Mouse (Mus musculus): ENCODE data around the gene Zfp57. TPM values are rescaled to one million over a fixed set of nuclear protein-coding genes. Genes with fewer than 3 reads are reported as not detected.
A peak's percentile ranks its signal among the peaks of the same experiment; 100 is the strongest.
"Not testable (repeated sequence)": the region's sequence is repeated elsewhere in the genome, so short reads cannot be mapped to it uniquely, and the experiment has no call there.

The Zfp57 gene
- polyA plus RNA-seq, 1 experiment from 2014 or later, result 208 TPM

- Histone ChIP-seq H3K27me3 (peaks cover 16% of the 10 kb centered on the region), H3K9me3 (replicated peaks) (no peaks in the 10 kb centered on the region), H3K4me1 (0 out of 2 replicates have a peak, but pooled peaks cover 2% of the 10 kb centered on the region), H3K27ac (no peak within 1 kb of the TSS), H3K4me2 (replicated peaks) (no peak within 1 kb of the TSS; the same call in 1 of the 2 replicates), H3K9ac (no peak within 1 kb of the TSS), H3K36me3 (no peaks in the 10 kb centered on the region), H3K4me3 (no peak within 1 kb of the TSS)
- 20% methylated on average over 18 of the region's 18 CpGs for WGBS
- no peak for ATAC-seq (ENCODE audit: low FRiP score)
Measured at GRCm38 (mm10) chr17:36981221-36981813, 19.6 kb upstream of the Zfp57 start, which contains the start of gene 2410137M14Rik. Gene 2410137M14Rik (minus strand): TSS chr17:36981237.

- no peaks in the 10 kb centered on the region for H3K9me3 ChIP-seq (replicated peaks)
- H3K27me3 ChIP-seq, result peaks cover 19% of the 10 kb centered on the region
- H3K9ac ChIP-seq, result no peak overlapping the region
- H3K4me3 ChIP-seq, result no peak overlapping the region
- no peak overlapping the region for H3K27ac ChIP-seq
- ATAC-seq (ENCODE audit: low FRiP score), result no peak
- H3K36me3 ChIP-seq, result no peaks in the 10 kb centered on the region
- 0 out of 2 replicates have a peak, but pooled peaks cover 2% of the 10 kb centered on the region for H3K4me1 ChIP-seq
- no peak overlapping the region for H3K4me2 ChIP-seq (replicated peaks)
- 16% methylated on average over 4 of the region's 4 CpGs for WGBS
Measured at GRCm38 (mm10) chr17:36981845-36982244, 19.1 kb upstream of the Zfp57 start.

GRCm38 (mm10) chr17:36982253-36983155 lies 18.5 kb upstream of the Zfp57 start:
- no peak for ATAC-seq (ENCODE audit: low FRiP score)
- Histone ChIP-seq H3K27ac (no peak overlapping the region), H3K4me2 (replicated peaks) (no peak overlapping the region), H3K4me1 (0 out of 2 replicates have a peak, but pooled peaks cover 2% of the 10 kb centered on the region), H3K9me3 (replicated peaks) (no peaks in the 10 kb centered on the region), H3K4me3 (no peak overlapping the region), H3K27me3 (peaks cover 24% of the 10 kb centered on the region), H3K9ac (no peak overlapping the region), H3K36me3 (no peaks in the 10 kb centered on the region)
- 45% methylated on average over 5 of the region's 5 CpGs for WGBS

GRCm38 (mm10) chr17:36988475-36988874 lies 12.5 kb upstream of the Zfp57 start:
- no peaks in the 10 kb centered on the region for H3K4me1 ChIP-seq
- H3K27ac ChIP-seq, result no peak overlapping the region
- ATAC-seq (ENCODE audit: low FRiP score), result no peak
- peaks cover 30% of the 10 kb centered on the region for H3K27me3 ChIP-seq
- WGBS, result 8% methylated on average over 24 of the region's 24 CpGs
- H3K4me3 ChIP-seq, result 0 out of 2 replicates have a peak overlapping the region, but pooled peaks have one; percentile 13
- H3K9ac ChIP-seq, result 0 out of 2 replicates have a peak overlapping the region, but pooled peaks have one; percentile 32
- H3K36me3 ChIP-seq, result no peaks in the 10 kb centered on the region
- no peaks in the 10 kb centered on the region for H3K9me3 ChIP-seq (replicated peaks)
- H3K4me2 ChIP-seq (replicated peaks), result peak overlapping the region; percentile 9; the same call in 1 of the 2 replicates

GRCm38 (mm10) chr17:36989437-36989836 lies 11.5 kb upstream of the Zfp57 start, which contains the start of gene H2-M5:
Gene H2-M5 (minus strand): TSS chr17:36989537.
- Histone ChIP-seq H3K9me3 (replicated peaks) (no peaks in the 10 kb centered on the region), H3K4me1 (no peaks in the 10 kb centered on the region), H3K4me2 (replicated peaks) (peak within 1 kb of the TSS; percentile 9; the same call in 1 of the 2 replicates), H3K27me3 (peaks cover 30% of the 10 kb centered on the region), H3K4me3 (0 out of 2 replicates have a peak within 1 kb of the TSS, but pooled peaks have one; percentile 13), H3K36me3 (no peaks in the 10 kb centered on the region), H3K9ac (0 out of 2 replicates have a peak within 1 kb of the TSS, but pooled peaks have one; percentile 32), H3K27ac (no peak within 1 kb of the TSS)
- WGBS, result 24% methylated on average over 5 of the region's 5 CpGs
- ATAC-seq (ENCODE audit: low FRiP score), result no peak

- WGBS, result 85% methylated on average over 6 of the region's 6 CpGs
- H3K4me2 ChIP-seq (replicated peaks); H3K9ac ChIP-seq; H3K36me3 ChIP-seq; H3K4me3 ChIP-seq; H3K9me3 ChIP-seq (replicated peaks); H3K27ac ChIP-seq; ATAC-seq (ENCODE audit: low FRiP score); H3K4me1 ChIP-seq: not testable (repeated sequence)
- H3K27me3 ChIP-seq, result peaks cover 30% of the 10 kb centered on the region
Measured at GRCm38 (mm10) chr17:36990630-36991029, 10.3 kb upstream of the Zfp57 start.

GRCm38 (mm10) chr17:36992336-36993104 lies 8.4 kb upstream of the Zfp57 start:
- no peak overlapping the region for H3K9ac ChIP-seq
- no peak overlapping the region for H3K4me3 ChIP-seq
- H3K27ac ChIP-seq, result no peak overlapping the region
- no peak for ATAC-seq (ENCODE audit: low FRiP score)
- H3K36me3 ChIP-seq, result no peaks in the 10 kb centered on the region
- no peaks in the 10 kb centered on the region for H3K9me3 ChIP-seq (replicated peaks)
- 83% methylated on average over 3 of the region's 3 CpGs for WGBS
- no peak overlapping the region for H3K4me2 ChIP-seq (replicated peaks)
- peaks cover 22% of the 10 kb centered on the region for H3K27me3 ChIP-seq
- no peaks in the 10 kb centered on the region for H3K4me1 ChIP-seq

- Histone ChIP-seq H3K4me3 (no peak overlapping the region), H3K4me1 (no peaks in the 10 kb centered on the region), H3K4me2 (replicated peaks) (no peak overlapping the region), H3K36me3 (no peaks in the 10 kb centered on the region), H3K9ac (no peak overlapping the region), H3K27me3 (peaks cover 9% of the 10 kb centered on the region), H3K27ac (no peak overlapping the region), H3K9me3 (replicated peaks) (no peaks in the 10 kb centered on the region)
- ATAC-seq (ENCODE audit: low FRiP score), result no peak
- 85% methylated on average over 4 of the region's 4 CpGs for WGBS
Measured at GRCm38 (mm10) chr17:36993770-36994325, 7.1 kb upstream of the Zfp57 start.

- no peak for ATAC-seq (ENCODE audit: low FRiP score)
- no peak overlapping the region for H3K4me3 ChIP-seq
- H3K4me1 ChIP-seq, result no peaks in the 10 kb centered on the region
- H3K4me2 ChIP-seq (replicated peaks), result no peak overlapping the region
- H3K27me3 ChIP-seq, result peaks cover 2% of the 10 kb centered on the region
- 81% methylated on average over 2 of the region's 2 CpGs for WGBS
- H3K9ac ChIP-seq, result no peak overlapping the region
- H3K36me3 ChIP-seq, result no peaks in the 10 kb centered on the region
- no peaks in the 10 kb centered on the region for H3K9me3 ChIP-seq (replicated peaks)
- H3K27ac ChIP-seq, result no peak overlapping the region
Measured at GRCm38 (mm10) chr17:36994528-36994927, 6.4 kb upstream of the Zfp57 start.

GRCm38 (mm10) chr17:36995448-36995847 lies 5.5 kb upstream of the Zfp57 start:
- H3K4me1 ChIP-seq, result no peaks in the 10 kb centered on the region
- H3K27me3 ChIP-seq, result no peaks in the 10 kb centered on the region
- no peak overlapping the region for H3K4me3 ChIP-seq
- no peaks in the 10 kb centered on the region for H3K36me3 ChIP-seq
- H3K9ac ChIP-seq, result no peak overlapping the region
- 64% methylated on average over 3 of the region's 3 CpGs for WGBS
- no peak for ATAC-seq (ENCODE audit: low FRiP score)
- no peak overlapping the region for H3K27ac ChIP-seq
- no peaks in the 10 kb centered on the region for H3K9me3 ChIP-seq (replicated peaks)
- no peak overlapping the region for H3K4me2 ChIP-seq (replicated peaks)

GRCm38 (mm10) chr17:36997033-36997735 lies 3.8 kb upstream of the Zfp57 start:
- Histone ChIP-seq H3K9me3 (replicated peaks) (no peaks in the 10 kb centered on the region), H3K4me3 (no peak overlapping the region), H3K4me2 (replicated peaks) (no peak overlapping the region), H3K36me3 (no peaks in the 10 kb centered on the region), H3K4me1 (no peaks in the 10 kb centered on the region), H3K27me3 (no peaks in the 10 kb centered on the region), H3K27ac (no peak overlapping the region), H3K9ac (no peak overlapping the region)
- 27% methylated on average over 7 of the region's 7 CpGs for WGBS
- no peak for ATAC-seq (ENCODE audit: low FRiP score)
